In genomic region chr2:173803827-173804226, GRCm38 (mm10) we compare ENCODE assay signal across 18 mouse cellular contexts.
DNase-seq lines count a peak whose midpoint lies in the region; ATAC-seq lines count a peak whose summit lies in the region.
"Had no signal": no experiment of that assay in that cellular context is flagged by ENCODE, and none has a peak within 500 bp of the region (broad histone marks: within the 10 kb centered on the region; RNA-seq: fewer than 3 reads in every experiment).

No protein-coding gene starts in this region.

- intact Hi-C loops in heart, postnatal 10 days (cut with DNase I) = no loop called here

- no peaks in the 10 kb centered on the region for H3K36me3 ChIP-seq in midbrain, embryonic 11.5 days (ENCODE audit: control insufficient read depth, insufficient read depth, low read length)
- no peaks in the 10 kb centered on the region for H3K36me3 ChIP-seq in midbrain, embryonic 14.5 days (ENCODE audit: control insufficient read depth, insufficient read depth, low read length)
- H3K36me3 ChIP-seq: G1E had no signal

- H3K9ac ChIP-seq in midbrain, embryonic 11.5 days (ENCODE audit: low read length) = no peak overlapping the region
- H3K9ac ChIP-seq in midbrain, embryonic 14.5 days (replicated peaks; ENCODE audit: low read length) = no peak overlapping the region

- no peaks in the 10 kb centered on the region for H3K27me3 ChIP-seq in midbrain, embryonic 11.5 days (ENCODE audit: control insufficient read depth, insufficient read depth, low read length)
- H3K27me3 ChIP-seq in midbrain, embryonic 14.5 days (ENCODE audit: control insufficient read depth, insufficient read depth, low read length) = no peaks in the 10 kb centered on the region
- H3K27me3 ChIP-seq: Patski had no signal

- no peak overlapping the region for H3K27ac ChIP-seq in midbrain, embryonic 11.5 days (ENCODE audit: low read depth, low read length)
- H3K27ac ChIP-seq in midbrain, embryonic 14.5 days (replicated peaks; ENCODE audit: low read depth, low read length) = no peak overlapping the region

- DNase-seq in heart, adult 11 months = peak; percentile 78
- no peak for DNase-seq in heart, postnatal 10 days
- peak; percentile 59 for DNase-seq in midbrain, embryonic 11.5 days (ENCODE audit: low spot score, missing footprints)
- DNase-seq in midbrain, embryonic 14.5 days = no peak
- DNase-seq: adrenal gland, adult 2 months; adrenal gland, adult 8-10 months; adrenal gland, postnatal 10 days; adrenal gland, postnatal 14 days; adrenal gland, postnatal 25 days; adrenal gland, postnatal 36 days; B cell, adult 2 months; cerebellum, adult 11 months; cerebellum, adult 11-12 months; cerebellum, adult 18-20 months had no signal

- H3K9me3 ChIP-seq in midbrain, embryonic 11.5 days (ENCODE audit: control insufficient read depth, low read length) = no peaks in the 10 kb centered on the region
- H3K9me3 ChIP-seq in midbrain, embryonic 14.5 days (ENCODE audit: control insufficient read depth, low read length) = no peaks in the 10 kb centered on the region

- no peaks in the 10 kb centered on the region for H3K4me1 ChIP-seq in midbrain, embryonic 11.5 days (ENCODE audit: control insufficient read depth, insufficient read depth, low read length)
- H3K4me1 ChIP-seq in midbrain, embryonic 14.5 days (ENCODE audit: control insufficient read depth, insufficient read depth, low read length) = no peaks in the 10 kb centered on the region

- 93% methylated on average over 11 of the region's 11 CpGs for WGBS in midbrain, embryonic 11.5 days
- 93% methylated on average over 11 of the region's 11 CpGs for WGBS in midbrain, embryonic 14.5 days

- H3K4me2 ChIP-seq in midbrain, embryonic 11.5 days = no peak overlapping the region
- H3K4me2 ChIP-seq in midbrain, embryonic 14.5 days (ENCODE audit: low read length) = no peak overlapping the region

- H3K4me3 ChIP-seq in midbrain, embryonic 11.5 days (ENCODE audit: low read depth, low read length) = no peak overlapping the region
- H3K4me3 ChIP-seq in midbrain, embryonic 14.5 days (replicated peaks; ENCODE audit: low read depth, low read length) = no peak overlapping the region

- no peak for ATAC-seq in midbrain, embryonic 11.5 days (ENCODE audit: low FRiP score)
- ATAC-seq in midbrain, embryonic 14.5 days (ENCODE audit: low FRiP score, low TSS enrichment) = no peak
- ATAC-seq: activated CD4-positive, CD25-positive, alpha-beta regulatory T cell, adult 4 months; CD4-positive, CD25-positive, alpha-beta regulatory T cell, adult 4 months; Patski had no signal

Comparison
In these comparisons a context has a peak if more than half of its experiments do, and no peak if none do; other contexts are left out.
1. DNase-seq: peak in heart, adult 11 months (single experiment) and midbrain, embryonic 11.5 days (single experiment); none in heart, postnatal 10 days (0 of 2) and midbrain, embryonic 14.5 days (single experiment).